Mouse (Mus musculus) urinary bladder, postnatal 4 days (tissue): Measurements from ENCODE around the gene Ms4a2.

Source experiments
- DNase-seq, 2 experiments: peaks; one replicate each; pipeline ENCODE4 v3.0.0; 2021 to 2022; ENCODE audit warnings: low spot score in 2 of 2

The Ms4a2 gene

DNA sequence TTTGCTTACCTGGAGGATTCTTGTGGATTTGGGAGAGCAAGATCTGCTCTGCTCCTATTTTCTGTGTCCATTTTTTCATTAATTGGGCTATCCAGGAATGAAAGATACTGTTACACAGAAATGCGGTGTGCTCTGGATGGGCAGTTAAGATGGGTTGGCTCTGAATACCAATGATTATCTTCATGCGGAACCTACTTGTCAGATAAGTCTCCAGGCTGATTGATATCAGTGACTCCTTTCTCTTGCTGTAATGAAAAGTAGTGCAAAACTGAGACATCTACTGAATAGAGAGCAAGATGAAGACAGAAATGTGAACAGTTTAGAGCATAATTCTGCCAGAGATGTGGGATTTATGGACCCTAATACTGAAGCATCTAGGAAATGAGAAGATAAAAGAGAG is at the start of gene Ms4a2:
TSS of gene Ms4a2 (minus strand) at position 169 of the 400 bp plus-strand sequence.
- DNase-seq: no peak

GRCm38 (mm10) chr19:11661562-11661961 is 38.0 kb upstream of the Ms4a2 start:
- DNase-seq: no peak

GRCm38 (mm10) chr19:11660459-11660858 is 36.9 kb upstream of the Ms4a2 start, which contains the start of gene Oosp2:
Gene Oosp2 (minus strand): TSS chr19:11660559.
- no peak for DNase-seq

DNA sequence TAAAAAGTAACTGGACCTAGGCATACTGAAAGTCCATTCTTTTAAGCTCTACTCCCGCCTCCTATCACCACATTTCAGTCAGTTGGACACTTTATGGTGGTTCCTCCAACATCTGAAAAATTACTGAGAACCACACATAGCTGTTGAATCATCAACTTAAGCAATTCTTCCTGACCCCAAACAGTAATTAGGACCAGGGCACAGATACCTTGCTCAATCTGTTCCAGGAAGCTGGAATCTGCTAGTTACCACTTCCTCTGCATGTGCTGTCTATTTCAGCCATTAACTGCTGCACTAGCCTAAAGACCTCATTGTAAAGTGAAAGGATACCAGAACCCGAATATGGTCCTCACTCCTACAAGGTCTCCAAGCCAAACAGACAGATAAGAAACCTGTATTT is 35.6 kb upstream of the Ms4a2 start:
- no peak for DNase-seq

GRCm38 (mm10) chr19:11649564-11649963 is 26.0 kb upstream of the Ms4a2 start:
- no peak for DNase-seq

DNA sequence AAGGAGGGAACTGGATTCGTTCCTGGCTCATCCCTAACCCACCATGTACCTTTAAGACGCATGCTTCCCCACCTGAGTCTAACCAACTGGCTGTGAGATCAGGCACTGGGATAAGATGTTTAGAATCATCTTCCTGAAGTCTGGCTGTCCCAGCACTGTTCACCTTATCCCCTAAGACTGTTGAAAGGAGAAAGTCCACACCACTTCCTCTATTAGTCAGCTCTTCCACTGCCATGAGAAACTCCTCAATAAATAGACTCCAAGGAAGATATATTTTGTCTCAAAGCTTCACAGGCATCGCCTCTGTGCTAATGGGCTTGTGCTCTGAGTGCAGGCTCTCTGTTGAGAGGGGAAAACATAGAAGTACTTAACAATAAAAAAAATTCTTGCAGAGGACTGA is 22.6 kb upstream of the Ms4a2 start:
- DNase-seq: no peak

DNA sequence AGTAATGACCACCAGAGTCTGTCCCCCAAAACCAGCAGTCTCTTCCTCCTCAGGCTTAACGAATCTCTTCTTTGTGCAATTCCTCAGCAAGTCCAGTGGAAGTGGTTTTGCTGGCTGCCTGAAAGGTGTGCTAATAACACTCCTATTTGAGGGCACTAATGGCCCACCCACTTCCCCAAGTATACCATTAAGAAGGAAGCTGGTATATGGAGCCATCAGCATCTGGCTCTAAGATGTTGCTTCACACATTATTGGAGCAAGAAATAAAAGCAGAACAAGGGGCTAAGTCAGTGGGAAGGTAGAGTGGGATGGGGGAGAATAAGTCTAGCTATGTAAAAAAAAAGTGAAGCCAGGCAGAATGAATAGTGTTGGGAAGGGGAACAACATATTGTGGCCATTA is 17.2 kb upstream of the Ms4a2 start, which contains the start of gene Ms4a3:
TSS of gene Ms4a3 (minus strand) at position 120 of the 400 bp plus-strand sequence.
- DNase-seq: no peak

- no peak for DNase-seq
Observed at GRCm38 (mm10) chr19:11639038-11639437, 15.5 kb upstream of the Ms4a2 start.

DNA sequence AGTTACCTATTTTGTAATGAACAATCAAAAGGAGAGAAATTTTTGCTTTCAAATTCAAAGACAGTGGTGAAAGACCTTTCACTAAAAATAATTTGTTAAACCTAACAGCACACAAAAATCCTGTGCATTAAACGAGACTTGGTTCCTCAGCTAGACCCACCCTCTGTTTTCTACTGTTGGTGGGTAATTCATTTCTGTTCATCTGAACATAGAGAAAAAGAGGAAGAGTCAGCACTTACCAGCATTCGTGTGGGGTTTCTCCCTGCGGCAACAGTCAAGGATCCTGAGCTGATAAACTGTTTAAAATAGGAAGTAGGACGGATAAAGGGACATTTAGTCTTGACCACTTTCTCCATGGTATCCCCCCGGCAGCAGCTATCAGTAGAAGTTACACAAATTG is 12.1 kb upstream of the Ms4a2 start:
- no peak for DNase-seq

GRCm38 (mm10) chr19:11634330-11634729 is 10.8 kb upstream of the Ms4a2 start:
- no peak for DNase-seq

DNA sequence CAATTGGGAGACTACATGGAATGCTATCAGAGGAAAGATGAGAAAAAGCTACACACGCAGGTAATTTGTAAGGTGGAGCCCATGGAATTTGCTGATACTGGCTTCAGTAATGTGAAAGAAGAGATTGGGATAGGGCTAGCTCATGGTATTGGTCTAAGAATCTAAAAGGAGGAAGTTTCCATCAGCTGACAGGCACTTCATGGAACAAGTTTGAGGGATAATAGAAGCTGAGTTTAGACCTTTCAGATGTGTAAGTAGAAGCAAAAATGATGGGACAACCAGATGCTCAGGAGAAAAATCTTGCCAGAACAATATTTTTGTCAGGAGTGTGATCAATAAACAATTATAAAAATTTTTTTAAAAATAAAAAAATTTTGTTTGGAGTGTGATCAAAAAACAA is 10.2 kb upstream of the Ms4a2 start:
- no peak for DNase-seq

DNA sequence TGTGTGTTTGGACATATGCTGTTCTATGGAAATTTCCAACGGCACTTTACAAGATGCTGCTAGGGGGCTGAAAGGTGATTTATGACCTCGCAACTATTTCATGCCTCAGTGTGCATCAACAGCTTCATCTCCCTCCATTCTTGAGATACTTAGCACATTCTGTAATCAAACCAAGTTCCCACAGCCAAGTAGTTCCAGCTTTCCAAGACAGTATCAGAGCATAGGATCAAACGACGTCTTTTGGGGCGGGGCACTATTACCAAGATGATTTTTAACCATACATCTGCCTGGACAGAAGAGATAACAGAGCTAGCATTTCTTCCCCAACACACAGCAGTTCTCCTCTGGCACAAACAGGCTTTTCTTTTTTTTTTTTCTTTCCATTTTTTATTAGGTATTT is 1.7 kb upstream of the Ms4a2 start:
- no peak for DNase-seq

- DNase-seq: no peak
Observed at GRCm38 (mm10) chr19:11624800-11625199, 1.3 kb upstream of the Ms4a2 start.

- DNase-seq: no peak
Observed at GRCm38 (mm10) chr19:11617983-11618382, 5.5 kb downstream of the Ms4a2 start.

DNA sequence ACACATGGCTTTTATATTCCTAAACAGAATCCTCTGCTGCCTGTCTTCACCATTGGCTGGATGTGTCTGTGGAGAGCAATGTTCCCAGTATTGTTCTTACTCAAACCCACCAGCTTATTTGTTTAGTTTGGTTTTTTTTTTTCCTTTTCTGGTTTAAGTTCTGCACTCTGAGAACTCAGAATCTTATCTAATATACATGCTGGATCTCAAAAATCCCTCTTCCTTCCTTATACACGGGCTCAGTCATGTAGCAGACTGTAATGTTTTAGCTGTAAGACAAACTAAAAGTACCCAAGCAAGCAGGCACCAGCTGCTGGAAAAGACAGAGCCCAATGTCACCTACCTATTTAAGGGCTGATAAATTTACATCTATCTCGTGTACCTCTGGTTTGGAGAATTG is 8.7 kb downstream of the Ms4a2 start:
- DNase-seq: no peak

DNA sequence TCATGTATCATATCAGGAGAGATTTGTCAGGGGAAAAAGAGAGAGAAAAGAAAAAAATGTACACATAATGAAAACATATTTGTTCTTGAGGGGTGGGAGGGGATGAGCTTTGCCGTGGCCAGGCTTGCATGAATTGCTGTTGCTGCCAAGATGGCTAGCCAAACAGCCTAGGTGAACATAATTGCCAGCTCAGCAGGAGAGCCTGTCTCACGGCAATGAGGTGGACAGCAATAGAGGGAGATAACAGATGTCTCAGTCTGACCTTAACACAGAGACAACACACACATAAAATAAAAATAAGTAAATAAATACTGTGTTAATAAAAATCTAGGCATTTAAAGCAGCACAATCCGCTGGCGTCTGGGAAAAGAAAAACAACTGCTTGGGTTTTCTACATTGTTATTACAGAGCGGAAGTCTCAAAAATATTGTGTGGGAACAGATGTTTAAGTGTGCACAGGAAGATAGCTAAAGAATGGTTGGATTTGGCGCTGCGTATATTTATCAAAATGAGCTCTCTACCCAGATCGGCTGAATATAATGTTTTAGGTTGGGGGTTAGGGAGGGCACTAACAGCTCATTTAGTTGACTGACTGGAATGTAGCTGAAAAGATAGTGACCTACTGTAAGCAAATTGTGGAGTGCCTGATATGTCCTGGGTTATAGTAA is 9.6 kb downstream of the Ms4a2 start:
- DNase-seq: no peak

DNA sequence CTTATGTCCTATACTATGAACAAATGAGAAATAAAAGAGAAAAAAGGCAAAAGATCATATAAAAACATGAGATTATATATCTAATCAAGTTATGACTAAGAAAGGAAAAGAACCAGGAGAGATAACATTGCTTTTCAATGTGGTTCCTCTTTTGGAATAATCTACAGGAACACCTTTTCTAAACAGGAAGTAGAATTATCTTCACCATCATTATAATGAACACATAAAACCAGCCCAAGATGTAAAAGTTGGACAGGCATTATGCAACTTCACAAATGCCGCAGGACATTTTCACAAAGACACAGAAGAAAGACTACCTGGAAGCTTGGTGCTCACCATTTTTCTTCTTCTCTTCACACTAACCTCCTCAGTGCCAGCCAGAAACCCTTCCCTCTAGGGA is 10.4 kb downstream of the Ms4a2 start:
- DNase-seq: no peak

DNA sequence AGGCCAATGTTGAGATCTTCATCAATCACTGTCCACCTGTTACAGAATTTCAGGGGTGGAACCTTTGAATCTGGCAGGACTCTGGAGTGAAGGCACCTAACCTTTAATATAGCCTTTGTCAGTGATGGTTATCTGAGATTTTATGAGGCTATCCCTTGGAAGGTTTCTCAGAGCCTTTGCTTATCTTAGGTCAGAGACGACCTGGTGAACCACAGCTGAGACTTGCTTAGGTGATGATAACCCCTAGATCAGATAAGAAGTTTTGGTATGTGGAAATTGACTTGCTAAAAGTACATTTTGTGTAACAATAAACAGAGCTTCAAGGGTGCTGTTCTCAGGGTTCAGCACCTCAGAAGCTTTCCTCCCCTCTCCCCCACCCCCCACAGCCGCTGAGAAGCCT is 11.2 kb downstream of the Ms4a2 start:
- no peak for DNase-seq

GRCm38 (mm10) chr19:11611541-11611945 is 12.0 kb downstream of the Ms4a2 start:
- DNase-seq: no peak

- peak in 1 of 2 experiments; percentile 60 for DNase-seq
Observed at GRCm38 (mm10) chr19:11608172-11608571, 15.3 kb downstream of the Ms4a2 start.

- no peak for DNase-seq
Observed at GRCm38 (mm10) chr19:11604603-11605002, 18.9 kb downstream of the Ms4a2 start, which contains the start of gene Ms4a6d. Gene Ms4a6d (minus strand): TSS chr19:11604849.

- DNase-seq: no peak
Observed at GRCm38 (mm10) chr19:11602026-11602425, 21.5 kb downstream of the Ms4a2 start.

DNA sequence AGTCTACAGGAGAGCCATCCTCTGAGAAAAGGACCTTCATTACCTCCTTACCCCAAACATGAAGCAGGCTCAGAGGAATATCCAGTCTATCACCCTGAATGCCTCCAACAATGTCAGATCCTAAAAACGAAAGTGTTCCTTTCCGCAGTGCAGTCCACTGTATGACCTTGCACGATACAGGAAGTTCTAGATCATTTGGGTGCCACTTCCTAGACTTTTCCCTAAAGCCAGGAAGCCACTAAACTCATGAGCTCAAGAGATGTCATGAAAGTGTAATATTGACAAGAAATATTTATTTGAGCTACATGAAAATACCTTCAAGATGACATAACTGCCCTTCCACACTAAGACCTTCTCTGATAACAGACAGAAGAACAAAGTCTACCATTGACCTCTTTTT is 22.2 kb downstream of the Ms4a2 start:
- DNase-seq: no peak

- no peak for DNase-seq
Observed at GRCm38 (mm10) chr19:11589891-11590449, 33.5 kb downstream of the Ms4a2 start.
